Mouse (Mus musculus): ENCODE results near the gene Zcchc24. TPM values are rescaled to one million over a fixed set of nuclear protein-coding genes. Genes with fewer than 3 reads are reported as not detected.

Gene Zcchc24
- polyA plus RNA-seq, 1 experiment = 86.2 TPM

DNA sequence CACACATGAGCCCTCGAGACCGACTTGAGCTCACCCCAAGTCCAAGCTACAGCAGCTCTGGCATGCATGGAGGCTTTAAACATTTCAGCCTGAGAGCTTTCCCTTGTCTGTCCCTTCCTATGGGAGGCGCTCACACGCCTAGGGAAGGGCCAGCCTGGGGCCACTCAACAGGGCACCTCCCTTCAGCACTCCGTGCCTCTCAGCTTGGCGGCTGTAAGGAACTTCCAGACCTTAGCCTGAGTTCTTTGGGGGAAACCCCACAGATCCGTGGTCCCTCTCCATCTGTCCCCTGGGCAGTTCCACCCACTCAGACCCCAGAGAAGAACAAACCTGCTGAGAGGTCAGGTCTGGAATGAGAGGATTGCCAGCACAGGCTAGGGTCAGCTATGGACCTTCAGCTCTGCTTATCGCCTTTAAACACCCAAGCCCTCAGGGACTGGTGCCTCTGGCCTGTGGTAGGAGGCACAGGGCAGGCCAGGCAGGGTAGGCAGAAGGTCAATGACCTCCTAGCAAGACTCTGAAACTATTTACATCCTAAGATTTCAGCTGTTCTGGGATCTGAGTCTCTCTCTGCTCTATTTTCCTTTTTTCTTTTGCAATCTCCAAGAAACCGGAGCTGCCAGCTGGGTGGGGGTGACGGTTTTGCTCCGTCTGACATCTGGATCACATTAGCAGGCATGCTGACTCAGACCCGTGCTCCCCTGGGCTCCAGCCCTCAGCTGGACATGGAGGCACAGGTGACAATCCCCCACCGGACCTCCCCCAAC, 19.5 kb downstream of the Zcchc24 start:
- H3K4me3 ChIP-seq = peak overlapping the region; percentile 6

GRCm38 (mm10) chr14:25747996-25748756, 20.7 kb downstream of the Zcchc24 start:
- Histone ChIP-seq H3K4me3 (peak overlapping the region; percentile 6), H3K27me3 (ENCODE audit: control insufficient read depth, insufficient read depth, insufficient read length) (no peaks in the 10 kb centered on the region), H3ac (ENCODE audit: control insufficient read depth, insufficient read length) (peak overlapping the region; percentile 5), H3K79me2 (ENCODE audit: control insufficient read depth, insufficient read depth) (peaks cover 59% of the 10 kb centered on the region), H3K36me3 (ENCODE audit: control insufficient read depth, insufficient read depth) (peaks cover 51% of the 10 kb centered on the region), H3K4me2 (ENCODE audit: low read depth) (peak overlapping the region; percentile 78)
- TF ChIP-seq MYOG (IDR thresholded peaks at IDR 0.05; ENCODE audit: control insufficient read depth in 1 of 3, insufficient read depth in 1 of 3, insufficient read length in 2 of 3, low read depth in 2 of 3) = peak in 1 of 3 experiments; percentile 56
- TF ChIP-seq REST (IDR thresholded peaks at IDR 0.05; ENCODE audit: insufficient read depth, insufficient read length) = no peak
- TF ChIP-seq POLR2AphosphoS2 (IDR thresholded peaks at IDR 0.05; ENCODE audit: insufficient read length, low read depth) = peak; percentile 67
- TF ChIP-seq POLR2A (IDR thresholded peaks at IDR 0.05; ENCODE audit: insufficient read length, low read depth) = peak; percentile 39
- peak in 1 of 3 experiments; percentile 59 for TF ChIP-seq MYOD1 (IDR thresholded peaks at IDR 0.05; ENCODE audit: control insufficient read depth in 1 of 3, insufficient read length in 2 of 3, low read depth in 2 of 3)

More for the DNA sequence above, 19.5 kb downstream of the Zcchc24 start:
- Histone ChIP-seq H3K4me2 (ENCODE audit: low read depth) (peak overlapping the region; percentile 78), H3ac (ENCODE audit: control insufficient read depth, insufficient read length) (peak overlapping the region; percentile 28), H3K27me3 (ENCODE audit: control insufficient read depth, insufficient read depth, insufficient read length) (no peaks in the 10 kb centered on the region), H3K79me2 (ENCODE audit: control insufficient read depth, insufficient read depth) (peaks cover 62% of the 10 kb centered on the region), H3K36me3 (ENCODE audit: control insufficient read depth, insufficient read depth) (peaks cover 60% of the 10 kb centered on the region)
- TF ChIP-seq USF1 (IDR thresholded peaks at IDR 0.05; ENCODE audit: low read depth) (no peak), POLR2AphosphoS2 (IDR thresholded peaks at IDR 0.05; ENCODE audit: insufficient read length, low read depth) (peak; percentile 45), SRF (IDR thresholded peaks at IDR 0.05; ENCODE audit: control insufficient read depth, insufficient read length, low read depth) (no peak), TCF3 (IDR thresholded peaks at IDR 0.05; ENCODE audit: insufficient read length, low read depth) (peak; percentile 76), CEBPB (IDR thresholded peaks at IDR 0.05; ENCODE audit: insufficient read depth, poor library complexity, severe bottlenecking) (peak; percentile 95), REST (IDR thresholded peaks at IDR 0.05; ENCODE audit: insufficient read depth, insufficient read length) (no peak), TCF12 (IDR thresholded peaks at IDR 0.05; ENCODE audit: insufficient read depth, poor library complexity, severe bottlenecking) (peak; percentile 98), MYOD1 (IDR thresholded peaks at IDR 0.05; ENCODE audit: control insufficient read depth in 1 of 3, insufficient read length in 2 of 3, low read depth in 2 of 3) (peak in 2 of 3 experiments; percentile 92 to 94), POLR2A (IDR thresholded peaks at IDR 0.05; ENCODE audit: insufficient read length, low read depth) (peak; percentile 26), MAX (IDR thresholded peaks at IDR 0.05; ENCODE audit: low read depth) (peak; percentile 37), E2F4 (IDR thresholded peaks at IDR 0.05; ENCODE audit: insufficient read depth) (no peak), MYOG (IDR thresholded peaks at IDR 0.05; ENCODE audit: control insufficient read depth in 1 of 3, insufficient read depth in 1 of 3, insufficient read length in 2 of 3, low read depth in 2 of 3) (peak; percentile 68 to 78 (median 68))

GRCm38 (mm10) chr14:25746971-25747945, 21.6 kb downstream of the Zcchc24 start:
- H3K4me2 ChIP-seq (ENCODE audit: low read depth) = peak overlapping the region; percentile 78

More at GRCm38 (mm10) chr14:25746971-25747945, 21.6 kb downstream of the Zcchc24 start:
- no peak for TF ChIP-seq MAX (IDR thresholded peaks at IDR 0.05; ENCODE audit: low read depth)
- TF ChIP-seq POLR2A (IDR thresholded peaks at IDR 0.05; ENCODE audit: insufficient read length, low read depth) = peak; percentile 52
- TF ChIP-seq E2F4 (IDR thresholded peaks at IDR 0.05; ENCODE audit: insufficient read depth) = no peak
- peak; percentile 97 for TF ChIP-seq USF1 (IDR thresholded peaks at IDR 0.05; ENCODE audit: low read depth)
- TF ChIP-seq TCF12 (IDR thresholded peaks at IDR 0.05; ENCODE audit: insufficient read depth, poor library complexity, severe bottlenecking) = peak; percentile 64
- peak; percentile 91 to 97 (median 92) for TF ChIP-seq MYOG (IDR thresholded peaks at IDR 0.05; ENCODE audit: control insufficient read depth in 1 of 3, insufficient read depth in 1 of 3, insufficient read length in 2 of 3, low read depth in 2 of 3)
- TF ChIP-seq REST (IDR thresholded peaks at IDR 0.05; ENCODE audit: insufficient read depth, insufficient read length) = no peak
- TF ChIP-seq TCF3 (IDR thresholded peaks at IDR 0.05; ENCODE audit: insufficient read length, low read depth) = peak; percentile 92
- TF ChIP-seq SRF (IDR thresholded peaks at IDR 0.05; ENCODE audit: control insufficient read depth, insufficient read length, low read depth) = peak; percentile 21
- TF ChIP-seq MYOD1 (IDR thresholded peaks at IDR 0.05; ENCODE audit: control insufficient read depth in 1 of 3, insufficient read length in 2 of 3, low read depth in 2 of 3) = peak; percentile 97 to 99 (median 99)
- no peak for TF ChIP-seq CEBPB (IDR thresholded peaks at IDR 0.05; ENCODE audit: insufficient read depth, poor library complexity, severe bottlenecking)
- TF ChIP-seq POLR2AphosphoS2 (IDR thresholded peaks at IDR 0.05; ENCODE audit: insufficient read length, low read depth) = peak; percentile 79
- Histone ChIP-seq H3K36me3 (ENCODE audit: control insufficient read depth, insufficient read depth) (peaks cover 42% of the 10 kb centered on the region), H3K4me3 (no peak overlapping the region), H3ac (ENCODE audit: control insufficient read depth, insufficient read length) (peak overlapping the region; percentile 5), H3K79me2 (ENCODE audit: control insufficient read depth, insufficient read depth) (peaks cover 60% of the 10 kb centered on the region), H3K27me3 (ENCODE audit: control insufficient read depth, insufficient read depth, insufficient read length) (no peaks in the 10 kb centered on the region)
